Mouse (Mus musculus) C2C12 (cell line): ENCODE results near the gene Nol9. TPM values are rescaled to one million over a fixed set of nuclear protein-coding genes. Genes with fewer than 3 reads are reported as not detected.

Source experiments
- H3K27me3 ChIP-seq: one replicate; pipeline ENCODE4 v1.6.1; 2011; ENCODE audit not compliant: control insufficient read depth, insufficient read depth, insufficient read length
- H3K36me3 ChIP-seq: one replicate; pipeline ENCODE4 v1.6.1; 2011; ENCODE audit not compliant: control insufficient read depth, insufficient read depth
- H3K4me3 ChIP-seq: one replicate; pipeline ENCODE4 v1.5.1; 2011; ENCODE audit warnings: mild to moderate bottlenecking, control low read depth; ENCODE audit not compliant: poor library complexity, insufficient read depth, severe bottlenecking
- H3K79me2 ChIP-seq: one replicate; pipeline ENCODE4 v1.6.1; 2011; ENCODE audit not compliant: control insufficient read depth, insufficient read depth
- H3K79me3 ChIP-seq: one replicate; pipeline ENCODE4 v1.6.1; 2011; ENCODE audit warnings: low read depth, control low read depth
- H3ac ChIP-seq: one replicate; pipeline ENCODE3; 2011; ENCODE audit warnings: low read depth; ENCODE audit not compliant: control insufficient read depth, insufficient read length
- CEBPB ChIP-seq: IDR thresholded peaks from one replicate; pipeline ENCODE4 v1.6.1; 2011; ENCODE audit warnings: low read depth, mild to moderate bottlenecking, control low read depth, moderate library complexity
- CTCF ChIP-seq: IDR thresholded peaks from one replicate; pipeline ENCODE4 v1.5.1; 2011; ENCODE audit not compliant: control insufficient read depth, insufficient read depth, insufficient read length
- FOSL1 ChIP-seq: IDR thresholded peaks from one replicate; pipeline ENCODE4 v1.8.0; 2011; ENCODE audit warnings: mild to moderate bottlenecking, low read length; ENCODE audit not compliant: poor library complexity, insufficient read depth, severe bottlenecking
- MAX ChIP-seq: IDR thresholded peaks from one replicate; pipeline ENCODE4 v1.6.1; 2011; ENCODE audit warnings: mild to moderate bottlenecking, control low read depth
- MYOD1 ChIP-seq: IDR thresholded peaks from one replicate; pipeline ENCODE4 v1.6.1; 2011; ENCODE audit warnings: low read depth; ENCODE audit not compliant: control insufficient read depth, insufficient read length
- MYOG ChIP-seq: IDR thresholded peaks from one replicate; pipeline ENCODE4 v1.6.1; 2011; ENCODE audit not compliant: control insufficient read depth, insufficient read length; ENCODE audit errors: extremely low read depth
- USF1 ChIP-seq: IDR thresholded peaks from one replicate; pipeline ENCODE4 v1.6.1; 2011; ENCODE audit warnings: low read depth, mild to moderate bottlenecking, control low read depth, moderate library complexity
- polyA plus RNA-seq: library from polyadenylated mRNA; unstranded; fragments of >200 nt; fragmentation: generic; extraction: Trizol; gene quantifications from one replicate; pipeline ENCODE4 v1.2.1, GENCODE M21; 2012; ENCODE audit warnings: missing spikeins

Nol9 gene
- polyA plus RNA-seq, 1 experiment = 39.7 TPM

- peaks cover 40% of the 10 kb centered on the region for H3K79me2 ChIP-seq
- TF ChIP-seq USF1 (no peak), MAX (no peak), MYOG (no peak), CTCF (no peak), FOSL1 (no peak), MYOD1 (no peak), CEBPB (no peak)
- peaks cover 26% of the 10 kb centered on the region for H3K36me3 ChIP-seq
- H3K27me3 ChIP-seq = no peaks in the 10 kb centered on the region
- H3K79me3 ChIP-seq = peaks cover 23% of the 10 kb centered on the region
- H3K4me3 ChIP-seq = no peak overlapping the region
- no peak overlapping the region for H3ac ChIP-seq
Observed at GRCm38 (mm10) chr4:152021568-152022097, 17.5 kb upstream of the Nol9 start.

GRCm38 (mm10) chr4:152022506-152022905 is 16.6 kb upstream of the Nol9 start:
- no peaks in the 10 kb centered on the region for H3K27me3 ChIP-seq
- no peak overlapping the region for H3K4me3 ChIP-seq
- peaks cover 29% of the 10 kb centered on the region for H3K79me3 ChIP-seq
- peaks cover 22% of the 10 kb centered on the region for H3K36me3 ChIP-seq
- no peak for TF ChIP-seq MYOG
- TF ChIP-seq FOSL1 = no peak
- no peak for TF ChIP-seq CEBPB
- TF ChIP-seq MYOD1 = no peak
- no peak for TF ChIP-seq USF1
- TF ChIP-seq MAX = no peak
- TF ChIP-seq CTCF = no peak
- H3ac ChIP-seq = no peak overlapping the region
- peaks cover 46% of the 10 kb centered on the region for H3K79me2 ChIP-seq

- Histone ChIP-seq H3K27me3 (no peaks in the 10 kb centered on the region), H3K4me3 (no peak overlapping the region), H3K79me3 (peaks cover 29% of the 10 kb centered on the region), H3K79me2 (peaks cover 46% of the 10 kb centered on the region), H3K36me3 (peaks cover 22% of the 10 kb centered on the region), H3ac (no peak overlapping the region)
- TF ChIP-seq USF1 (no peak), FOSL1 (no peak)
Observed at GRCm38 (mm10) chr4:152024525-152024924, 14.6 kb upstream of the Nol9 start.

GRCm38 (mm10) chr4:152026751-152027508 is 12.2 kb upstream of the Nol9 start:
- no peaks in the 10 kb centered on the region for H3K27me3 ChIP-seq
- H3ac ChIP-seq = peak overlapping the region; percentile 90
- peaks cover 29% of the 10 kb centered on the region for H3K79me3 ChIP-seq
- no peak for TF ChIP-seq MYOG
- peak; percentile 21 for TF ChIP-seq MAX
- no peak for TF ChIP-seq FOSL1
- TF ChIP-seq MYOD1 = no peak
- TF ChIP-seq CEBPB = no peak
- peaks cover 46% of the 10 kb centered on the region for H3K79me2 ChIP-seq
- H3K36me3 ChIP-seq = peaks cover 22% of the 10 kb centered on the region
- H3K4me3 ChIP-seq = peak overlapping the region; percentile 74

GRCm38 (mm10) chr4:152027524-152027923 is 11.6 kb upstream of the Nol9 start, which contains the start of gene Zbtb48:
Zbtb48 (minus strand) TSS chr4:152027671.
- TF ChIP-seq CEBPB (peak; percentile 78), FOSL1 (no peak), MAX (peak; percentile 8)
- Histone ChIP-seq H3K79me3 (peaks cover 29% of the 10 kb centered on the region), H3K27me3 (no peaks in the 10 kb centered on the region), H3ac (peak within 1 kb of the TSS; percentile 90), H3K4me3 (peak within 1 kb of the TSS; percentile 74), H3K79me2 (peaks cover 46% of the 10 kb centered on the region), H3K36me3 (peaks cover 22% of the 10 kb centered on the region)

GRCm38 (mm10) chr4:152028456-152028855 is 10.7 kb upstream of the Nol9 start:
- Histone ChIP-seq H3K4me3 (no peak overlapping the region), H3K27me3 (no peaks in the 10 kb centered on the region), H3K79me3 (peaks cover 29% of the 10 kb centered on the region), H3K79me2 (peaks cover 38% of the 10 kb centered on the region), H3K36me3 (peaks cover 15% of the 10 kb centered on the region), H3ac (no peak overlapping the region)
- TF ChIP-seq MYOD1 (no peak), CTCF (no peak), CEBPB (no peak), MYOG (no peak), USF1 (no peak), MAX (no peak), FOSL1 (no peak)
